Mouse (Mus musculus) lung, embryonic 16.5 days (tissue): ENCODE results near the gene Hnrnpl. TPM values are rescaled to one million over a fixed set of nuclear protein-coding genes. Genes with fewer than 3 reads are reported as not detected.

ENCODE experiments used
- ATAC-seq: fragments of 200-750 bp; cut with Nextera tagmentation; 2 replicates; pipeline ENCODE4 v1.8.0; 2017; ENCODE audit warnings: low read depth, mild to moderate bottlenecking, moderate library complexity
- H3K27ac ChIP-seq: fragments of 300-500 bp; sonication (generic); 2 replicates; pipeline ENCODE4 v1.5.1; 2014; ENCODE audit warnings: mild to moderate bottlenecking, control low read depth, low read length
- H3K27me3 ChIP-seq: fragments of 300-500 bp; sonication (generic); 2 replicates; pipeline ENCODE4 v1.6.1; 2014; ENCODE audit warnings: low read depth, low read length, mixed read lengths; ENCODE audit not compliant: control insufficient read depth, insufficient read depth
- H3K36me3 ChIP-seq: fragments of 300-500 bp; sonication (generic); 2 replicates; pipeline ENCODE4 v1.6.1; 2014; ENCODE audit warnings: low read length; ENCODE audit not compliant: control insufficient read depth, insufficient read depth
- H3K4me1 ChIP-seq: fragments of 300-500 bp; sonication (generic); replicated peaks from 2 replicates; pipeline ENCODE4 v1.6.1; 2014; ENCODE audit warnings: low read length, mixed read lengths; ENCODE audit not compliant: control insufficient read depth, insufficient read depth
- H3K4me2 ChIP-seq: fragments of 300-500 bp; sonication (generic); 2 replicates; pipeline ENCODE4 v1.6.1; 2014; ENCODE audit warnings: low read depth, low read length, control low read depth
- H3K4me3 ChIP-seq: fragments of 300-500 bp; sonication (generic); 2 replicates; pipeline ENCODE4 v1.5.1; 2014; ENCODE audit warnings: mild to moderate bottlenecking, low read length, control low read depth
- H3K9ac ChIP-seq: fragments of 300-500 bp; sonication (generic); 2 replicates; pipeline ENCODE4 v1.6.1; 2014; ENCODE audit warnings: low read length, control low read depth
- H3K9me3 ChIP-seq: fragments of 300-500 bp; sonication (generic); 2 replicates; pipeline ENCODE4 v1.6.1; 2016; ENCODE audit warnings: low read length; ENCODE audit not compliant: control insufficient read depth
- WGBS: fragments of 180-500 bp; shearing (Covaris S2); extraction: QIAGEN DNeasy Blood & Tissue Kit; methylation state at CpG from one replicate; pipeline ENCODE4 v1.1.7; 2014; 5-methylcytosine and 5-hydroxymethylcytosine counted together
- polyA plus RNA-seq: library from polyadenylated mRNA; unstranded; fragments of >200 nt; fragmentation: Nextera tagmentation; extraction: Ambion mirVana; gene quantifications from 2 replicates; pipeline ENCODE4 v1.2.1, GENCODE M21; 2015

Gene Hnrnpl
- polyA plus RNA-seq, 1 experiment from 2014 or later, result 226 TPM

DNA sequence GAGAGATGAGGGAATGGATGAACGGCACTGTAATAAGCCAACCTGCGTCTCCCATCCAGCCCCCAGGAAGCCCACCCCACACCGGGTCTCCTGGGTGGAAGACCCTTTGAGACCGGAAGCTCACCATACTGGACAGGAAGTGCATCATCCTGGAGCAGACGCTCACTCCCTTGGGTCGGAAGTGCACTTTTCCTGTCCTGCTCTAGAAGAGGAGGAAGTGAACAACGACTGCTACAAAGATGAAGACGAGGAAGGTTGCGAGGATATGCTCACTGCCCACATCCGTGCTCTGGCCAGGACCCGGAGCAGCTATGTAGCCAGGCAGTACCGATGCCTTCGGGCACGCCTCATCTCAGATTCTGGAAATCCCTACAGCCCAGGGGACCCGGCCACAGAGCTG, 12.5 kb upstream of the Hnrnpl start:
- Histone ChIP-seq H3K4me3 (peak overlapping the region; percentile 22), H3K9me3 (no peaks in the 10 kb centered on the region), H3K4me1 (peaks cover 5% of the 10 kb centered on the region; the same call in 1 of the 2 replicates), H3K9ac (no peak overlapping the region; the same call in 1 of the 2 replicates), H3K4me2 (peak overlapping the region; percentile 45), H3K27me3 (no peaks in the 10 kb centered on the region), H3K36me3 (no peaks in the 10 kb centered on the region), H3K27ac (peak overlapping the region; percentile 44)
- 59% methylated on average over 15 of the region's 15 CpGs for WGBS
- ATAC-seq, result peak; percentile 27; the same call in 1 of the 2 replicates

DNA sequence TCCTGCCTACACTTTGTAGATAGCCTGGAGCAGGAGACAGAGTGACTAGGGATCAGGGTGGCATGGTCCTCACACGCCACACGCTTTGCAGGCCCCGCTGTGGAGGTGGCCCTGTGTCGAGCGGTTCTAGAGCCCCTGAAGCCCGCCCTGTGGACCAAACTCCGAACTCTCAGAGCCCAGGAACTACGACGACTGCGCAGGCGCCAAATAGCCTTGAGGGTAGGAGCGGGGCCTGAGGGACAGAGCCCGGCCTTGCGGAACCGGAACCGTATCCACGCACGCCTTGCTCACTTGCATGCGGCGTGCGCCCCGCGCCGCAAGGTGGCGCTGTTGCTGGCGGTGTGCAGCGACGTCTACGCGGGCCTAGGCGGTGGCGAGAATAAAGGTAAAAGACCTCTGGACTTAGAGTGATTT, 11.8 kb upstream of the Hnrnpl start:
- Histone ChIP-seq H3K27ac (peak overlapping the region; percentile 43), H3K9me3 (no peaks in the 10 kb centered on the region), H3K9ac (peak overlapping the region; percentile 54), H3K4me3 (peak overlapping the region; percentile 22), H3K36me3 (no peaks in the 10 kb centered on the region), H3K4me1 (peaks cover 10% of the 10 kb centered on the region), H3K4me2 (peak overlapping the region; percentile 45), H3K27me3 (no peaks in the 10 kb centered on the region)
- peak; percentile 84 for ATAC-seq
- WGBS, result 13% methylated on average over 32 of the region's 32 CpGs

DNA sequence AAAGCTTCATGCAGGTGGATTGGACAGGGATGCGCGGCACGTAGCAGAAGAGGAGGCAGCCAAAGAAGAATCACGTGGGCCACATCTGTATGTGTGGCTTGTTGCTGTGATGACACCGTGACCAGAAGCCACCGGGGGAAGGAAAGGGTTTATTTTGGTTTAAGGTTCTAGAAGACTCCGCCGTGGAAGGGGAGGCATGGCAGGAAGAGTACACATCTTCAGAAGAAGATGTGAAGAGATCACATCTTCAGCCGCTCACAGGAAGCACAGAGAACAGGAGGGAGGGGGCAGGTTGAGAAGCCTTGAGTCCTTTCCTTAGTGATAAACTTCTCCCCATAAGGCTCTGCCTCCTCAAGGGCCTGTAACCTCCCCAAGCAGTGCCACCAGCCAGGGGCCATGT, 8.3 kb upstream of the Hnrnpl start:
- ATAC-seq, result no peak
- Histone ChIP-seq H3K9me3 (no peaks in the 10 kb centered on the region), H3K4me1 (peaks cover 36% of the 10 kb centered on the region), H3K9ac (no peak overlapping the region), H3K36me3 (no peaks in the 10 kb centered on the region), H3K4me3 (no peak overlapping the region), H3K27me3 (no peaks in the 10 kb centered on the region), H3K27ac (no peak overlapping the region), H3K4me2 (no peak overlapping the region)
- WGBS, result 86% methylated on average over 9 of the region's 9 CpGs

DNA sequence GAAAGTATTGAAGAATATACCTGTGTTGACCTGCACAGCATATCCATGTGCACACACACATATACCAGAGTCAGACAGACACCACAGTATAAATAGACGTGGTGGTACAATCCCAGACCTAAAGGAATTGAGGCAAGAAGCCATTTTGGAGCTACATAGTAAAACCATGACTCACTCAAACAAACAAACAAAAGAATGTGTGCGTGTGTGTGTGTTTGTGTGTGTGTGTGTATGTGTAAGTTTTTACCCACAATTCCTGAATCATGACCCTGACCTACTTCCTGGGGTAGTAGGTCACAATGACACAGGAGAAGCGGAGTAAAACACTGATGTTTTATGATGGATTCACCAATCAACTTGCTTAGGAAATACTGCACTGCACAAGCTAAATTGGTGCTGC, 6.9 kb upstream of the Hnrnpl start:
- WGBS, result 49% methylated on average over 3 of the region's 3 CpGs
- peaks cover 36% of the 10 kb centered on the region for H3K4me1 ChIP-seq
- no peaks in the 10 kb centered on the region for H3K36me3 ChIP-seq
- ATAC-seq, result no peak
- no peak overlapping the region for H3K9ac ChIP-seq
- no peak overlapping the region; the same call in 1 of the 2 replicates for H3K4me2 ChIP-seq
- peak overlapping the region; percentile 98 for H3K27ac ChIP-seq
- no peaks in the 10 kb centered on the region for H3K27me3 ChIP-seq
- no peak overlapping the region for H3K4me3 ChIP-seq
- H3K9me3 ChIP-seq, result no peaks in the 10 kb centered on the region

DNA sequence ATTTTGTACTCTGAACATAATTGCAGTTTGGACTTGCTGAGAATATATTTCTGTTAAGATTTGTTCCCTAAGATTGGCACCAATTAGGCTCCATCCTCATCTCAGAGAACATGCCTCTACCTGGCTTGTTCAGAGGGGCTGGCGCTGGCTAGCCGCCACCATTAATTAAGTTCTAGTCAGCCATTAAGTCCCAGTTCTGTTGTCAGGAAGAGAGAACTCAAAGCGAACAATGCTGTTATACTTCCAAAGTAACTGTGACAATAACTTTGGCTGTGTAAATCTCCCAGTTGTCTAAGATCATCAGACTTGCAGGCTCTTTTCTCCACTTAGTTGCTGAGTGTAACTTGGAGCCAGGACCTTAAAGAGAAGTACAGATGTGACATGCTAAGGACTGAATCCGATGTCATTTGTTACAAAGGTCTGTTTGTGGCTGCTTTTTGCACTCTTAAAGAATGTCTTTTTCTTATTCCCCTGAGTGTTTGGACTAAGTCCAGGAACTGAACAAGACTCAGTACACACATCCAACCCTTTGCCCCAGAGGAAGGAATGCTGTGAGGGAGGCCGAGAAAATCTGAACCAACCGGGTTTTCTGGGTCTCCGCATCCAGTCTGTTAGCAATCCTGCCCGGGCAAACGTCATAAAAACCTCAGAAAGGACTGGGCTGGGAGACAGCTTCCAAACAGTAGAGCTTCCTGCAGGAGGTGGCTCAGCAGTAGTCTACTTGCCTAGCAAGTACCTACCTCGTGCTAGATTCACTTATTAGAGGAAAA, 6.3 kb upstream of the Hnrnpl start:
- no peak overlapping the region for H3K4me3 ChIP-seq
- ATAC-seq, result peak; percentile 85
- 13% methylated on average over 10 of the region's 10 CpGs for WGBS
- H3K9ac ChIP-seq, result peak overlapping the region; percentile 38
- H3K9me3 ChIP-seq, result no peaks in the 10 kb centered on the region
- H3K4me1 ChIP-seq, result peaks cover 32% of the 10 kb centered on the region
- H3K27ac ChIP-seq, result peak overlapping the region; percentile 98
- no peaks in the 10 kb centered on the region for H3K27me3 ChIP-seq
- H3K36me3 ChIP-seq, result no peaks in the 10 kb centered on the region
- H3K4me2 ChIP-seq, result peak overlapping the region; percentile 38

DNA sequence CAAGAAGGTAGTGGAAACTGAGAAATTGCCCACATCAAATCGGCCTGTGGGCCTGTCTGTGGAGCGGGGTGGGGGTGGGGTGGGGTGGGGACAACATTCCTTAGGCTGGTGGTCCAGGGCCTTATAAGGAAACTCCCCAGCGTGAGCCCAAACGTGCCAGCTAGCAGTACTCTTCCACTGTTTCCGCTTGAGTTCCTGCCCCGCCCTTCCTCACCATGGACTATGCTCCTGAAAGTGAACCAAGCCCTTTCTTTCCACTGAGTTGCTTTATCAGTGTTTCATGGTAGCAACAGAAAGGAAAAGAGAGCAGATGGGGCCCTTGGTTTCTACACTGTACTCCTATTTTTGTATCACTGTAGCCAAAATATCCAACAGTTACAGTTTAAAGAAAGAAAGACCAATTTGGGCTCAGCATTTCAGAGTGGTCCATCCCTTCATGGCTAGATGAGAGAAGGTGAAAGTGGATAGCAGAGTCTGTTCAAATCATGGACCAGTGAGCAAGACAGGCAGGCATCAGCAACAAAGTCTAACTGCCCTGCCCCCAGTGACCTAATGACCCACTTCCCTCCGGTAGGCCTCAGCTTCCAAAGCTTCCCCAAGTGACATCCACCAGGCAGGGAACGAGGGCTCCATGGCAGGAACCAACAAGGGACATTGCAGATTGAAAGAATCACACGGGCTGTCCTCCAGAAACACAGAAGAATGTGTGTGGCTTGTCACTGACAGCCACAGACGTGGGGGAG, 5.3 kb upstream of the Hnrnpl start:
- Histone ChIP-seq H3K4me1 (peaks cover 37% of the 10 kb centered on the region), H3K27me3 (no peaks in the 10 kb centered on the region), H3K9me3 (no peaks in the 10 kb centered on the region), H3K9ac (peak overlapping the region; percentile 38), H3K27ac (peak overlapping the region; percentile 98), H3K36me3 (no peaks in the 10 kb centered on the region), H3K4me3 (0 out of 2 replicates have a peak overlapping the region, but pooled peaks have one; percentile 2), H3K4me2 (peak overlapping the region; percentile 38)
- WGBS, result 8% methylated on average over 10 of the region's 10 CpGs
- peak; percentile 79 for ATAC-seq

DNA sequence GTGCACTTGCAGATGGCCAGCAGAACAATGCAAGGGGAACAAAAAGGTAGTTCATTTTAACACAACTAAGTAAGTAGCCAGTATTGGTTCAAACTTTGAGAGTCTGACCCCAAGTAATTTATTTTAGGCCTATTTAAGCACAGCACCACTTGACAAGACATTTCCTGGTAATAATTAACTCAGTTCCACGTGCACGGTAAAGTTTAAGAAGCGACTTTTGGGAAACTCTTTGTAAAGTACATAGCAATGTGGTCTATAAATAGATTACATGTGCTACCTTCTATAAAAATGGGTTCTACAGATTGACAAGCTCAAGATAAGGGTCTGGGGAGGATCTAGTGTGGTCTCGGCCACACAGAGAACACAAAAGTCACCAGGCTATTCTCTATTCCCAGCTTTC, 4.6 kb upstream of the Hnrnpl start:
- no peaks in the 10 kb centered on the region for H3K27me3 ChIP-seq
- H3K4me2 ChIP-seq, result no peak overlapping the region; the same call in 1 of the 2 replicates
- ATAC-seq, result no peak
- H3K36me3 ChIP-seq, result no peaks in the 10 kb centered on the region
- H3K4me3 ChIP-seq, result no peak overlapping the region
- H3K27ac ChIP-seq, result peak overlapping the region; percentile 98
- peak overlapping the region; percentile 22; the same call in 1 of the 2 replicates for H3K9ac ChIP-seq
- WGBS, result 27% methylated on average over 4 of the region's 4 CpGs
- H3K9me3 ChIP-seq, result no peaks in the 10 kb centered on the region
- H3K4me1 ChIP-seq, result peaks cover 40% of the 10 kb centered on the region

DNA sequence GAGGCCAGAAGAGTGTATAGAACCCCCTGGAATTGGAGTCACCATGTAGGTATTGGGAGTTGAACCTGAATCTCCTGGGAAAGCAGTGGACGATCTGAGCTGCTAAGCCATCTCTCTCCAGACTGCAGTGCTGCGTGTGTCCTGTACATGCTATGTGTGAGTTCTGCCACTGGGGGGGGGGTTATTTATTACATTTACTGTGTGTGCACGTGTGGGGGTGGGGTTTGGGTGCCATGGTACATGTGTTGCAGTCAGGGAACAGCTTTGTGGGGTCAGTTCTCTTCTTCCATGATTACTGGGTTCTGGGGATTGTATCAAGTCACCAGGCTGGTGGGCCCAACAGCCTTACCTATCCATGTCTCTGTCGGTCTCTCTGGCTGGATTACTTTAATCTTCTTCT, 1.5 kb upstream of the Hnrnpl start:
- H3K4me2 ChIP-seq, result no peak overlapping the region
- no peak for ATAC-seq
- WGBS, result 76% methylated on average over 4 of the region's 4 CpGs
- H3K9me3 ChIP-seq, result no peaks in the 10 kb centered on the region
- no peak overlapping the region for H3K4me3 ChIP-seq
- H3K27me3 ChIP-seq, result no peaks in the 10 kb centered on the region
- H3K4me1 ChIP-seq, result peaks cover 32% of the 10 kb centered on the region
- no peaks in the 10 kb centered on the region for H3K36me3 ChIP-seq
- no peak overlapping the region for H3K9ac ChIP-seq
- H3K27ac ChIP-seq, result no peak overlapping the region

DNA sequence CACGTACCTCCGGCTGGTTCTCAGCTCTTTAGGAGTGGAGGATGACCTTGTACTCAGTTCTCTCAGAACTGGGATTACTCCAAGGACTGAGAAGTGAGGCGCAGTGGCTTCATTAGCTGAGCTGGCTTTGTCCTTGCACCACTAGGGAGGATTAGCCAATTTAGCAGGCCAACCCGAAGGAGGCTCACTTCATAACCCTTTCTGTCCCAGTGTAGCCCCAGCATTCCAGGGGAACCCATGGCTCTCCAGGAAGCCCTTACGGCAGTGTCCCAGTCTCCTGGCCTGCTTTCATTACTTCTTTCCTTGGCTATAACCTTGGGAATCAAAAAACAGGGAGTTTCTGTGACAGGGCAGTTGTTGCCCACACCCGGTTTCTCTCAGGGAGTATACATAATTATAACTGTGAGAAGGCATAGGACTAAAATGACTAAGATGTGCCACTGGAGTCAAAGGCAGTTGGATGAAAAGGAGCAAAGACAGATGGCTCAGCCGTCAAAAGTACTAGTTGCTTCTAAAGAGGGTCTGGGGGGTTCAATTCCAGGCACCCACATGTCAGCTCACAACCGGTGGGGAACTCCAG, 610 bp upstream of the Hnrnpl start:
- no peaks in the 10 kb centered on the region for H3K9me3 ChIP-seq
- H3K4me2 ChIP-seq, result peak overlapping the region; percentile 98
- 37% methylated on average over 7 of the region's 8 CpGs for WGBS
- no peaks in the 10 kb centered on the region for H3K27me3 ChIP-seq
- peak overlapping the region; percentile 84 for H3K4me3 ChIP-seq
- no peak for ATAC-seq
- H3K4me1 ChIP-seq, result peaks cover 33% of the 10 kb centered on the region
- peaks cover 7% of the 10 kb centered on the region for H3K36me3 ChIP-seq
- H3K9ac ChIP-seq, result peak overlapping the region; percentile 98
- H3K27ac ChIP-seq, result peak overlapping the region; percentile 100
